Mouse (Mus musculus): ENCODE results near the gene Slc12a7.

DNA sequence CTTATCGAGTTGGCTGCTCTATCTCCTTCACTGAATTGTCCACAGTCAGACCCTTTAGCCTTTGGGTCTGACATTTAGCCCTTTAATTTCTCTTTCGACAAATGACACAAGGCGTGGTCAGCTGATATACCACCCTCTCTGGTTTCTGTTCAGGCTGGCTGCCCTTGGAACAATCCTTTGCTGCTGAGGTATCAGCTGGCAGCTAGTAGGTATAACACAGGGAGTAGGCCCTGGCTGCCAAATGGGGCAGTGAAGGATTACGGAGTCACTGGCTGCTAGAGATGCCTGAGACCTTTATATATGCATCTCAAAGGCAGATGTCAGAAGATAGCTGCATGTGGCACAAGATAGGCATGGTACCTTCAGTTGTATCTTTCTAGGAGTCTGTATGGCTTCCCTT, 42.9 kb downstream of the Slc12a7 start:
- TF ChIP-seq CTCF (conservative IDR thresholded peaks at IDR 0.05; ENCODE audit: insufficient read depth, insufficient read length, low read depth, low read length), result no peak
- TF ChIP-seq POLR2A (IDR thresholded peaks at IDR 0.05; ENCODE audit: low read depth, low read length), result no peak
